Mouse (Mus musculus) small intestine, adult 2 months (tissue): ENCODE measurements around the gene Dock9.

ENCODE experiments used
- CTCF ChIP-seq: fragments of 200-500 bp; IDR thresholded peaks from 2 replicates; pipeline ENCODE4 v1.5.1; 2012; ENCODE audit warnings: low read depth, mild to moderate bottlenecking, control low read depth, inconsistent platforms, low read length, moderate library complexity, mixed read lengths; ENCODE audit not compliant: insufficient replicate concordance, insufficient read length; ENCODE audit errors: extremely low read depth
- POLR2A ChIP-seq: fragments of 200-500 bp; IDR thresholded peaks from 2 replicates; pipeline ENCODE4 v1.6.1; 2012; ENCODE audit warnings: low read depth, mild to moderate bottlenecking, control low read depth, inconsistent platforms, low read length, moderate library complexity

DNA sequence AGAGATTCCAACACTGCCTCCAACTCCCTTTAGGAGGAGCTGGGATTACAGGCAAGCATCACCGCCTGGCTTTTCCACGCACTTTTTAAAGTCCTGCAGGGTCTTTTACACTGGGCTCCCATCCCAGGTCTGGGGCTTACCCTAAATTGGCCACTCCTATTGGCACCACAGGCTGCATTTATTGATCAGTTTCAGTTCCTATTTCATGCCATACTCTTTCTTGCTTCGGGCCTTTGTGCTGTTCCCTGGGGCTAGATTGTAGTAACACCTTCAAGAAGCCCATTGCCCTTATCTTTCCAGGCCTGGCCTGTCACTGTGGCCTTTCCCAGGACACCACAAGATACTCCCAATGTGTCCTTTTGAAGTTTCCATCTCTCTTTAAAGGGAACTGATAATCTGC is 18.0 kb downstream of the Dock9 start:
- TF ChIP-seq POLR2A (no peak), CTCF (no peak)
